Mouse (Mus musculus): ENCODE data around the gene Dysf. TPM values are rescaled to one million over a fixed set of nuclear protein-coding genes. Genes with fewer than 3 reads are reported as not detected.

Gene Dysf
- total and polyA plus RNA-seq, 3 experiments = 51.1 to 100 (median 87.4) TPM

DNA sequence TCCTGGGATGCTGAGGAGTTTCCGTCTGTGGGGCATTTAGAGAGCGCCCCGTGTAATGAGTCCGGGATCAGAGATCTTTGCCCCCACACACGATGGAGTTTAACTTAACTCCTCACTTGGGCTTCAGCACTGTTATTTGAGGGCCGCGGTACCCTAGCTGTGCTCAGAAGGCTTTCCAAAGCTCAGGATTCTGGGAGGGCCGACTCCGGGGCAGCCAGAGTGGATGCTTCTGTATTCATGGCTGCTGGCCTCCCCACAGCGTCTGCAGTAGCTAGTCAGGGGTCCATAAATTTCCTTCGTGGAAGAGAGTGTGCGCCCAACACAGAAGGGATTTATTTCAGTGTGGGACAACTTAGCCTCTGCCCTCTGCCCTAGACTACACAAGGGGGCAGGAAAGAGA is 97.7 kb downstream of the Dysf start:
- no peaks in the 10 kb centered on the region for H3K36me3 ChIP-seq (ENCODE audit: control insufficient read depth, insufficient read depth, low read length)
- intact Hi-C loops (cut with DNase I) = loop anchor here (5.0 kb wide), 1 partner anchor 36 kb away; no protein-coding TSS in a partner anchor
- H3K79me2 ChIP-seq (replicated peaks; ENCODE audit: control insufficient read depth, insufficient read depth, low read length) = no peaks in the 10 kb centered on the region
- peaks cover 7% of the 10 kb centered on the region for H3K4me1 ChIP-seq (ENCODE audit: control insufficient read depth, insufficient read depth, low read length)
- no peak for TF ChIP-seq CTCF (IDR thresholded peaks at IDR 0.05)
- no peak for TF ChIP-seq POLR2A (IDR thresholded peaks at IDR 0.05; ENCODE audit: insufficient read depth, low read depth, low read length)
- TF ChIP-seq EP300 (IDR thresholded peaks at IDR 0.05; ENCODE audit: insufficient read depth, low read depth, low read length) = no peak
- H3K27me3 ChIP-seq (ENCODE audit: control insufficient read depth, insufficient read depth, low read length) = no peaks in the 10 kb centered on the region
- H3K4me3 ChIP-seq = no peak overlapping the region
- no peak overlapping the region for H3K9ac ChIP-seq (ENCODE audit: low read depth, low read length)
- DNase-seq = no peak
- 59% methylated on average over 12 of the region's 12 CpGs for WGBS
- H3K27ac ChIP-seq = no peak overlapping the region

DNA sequence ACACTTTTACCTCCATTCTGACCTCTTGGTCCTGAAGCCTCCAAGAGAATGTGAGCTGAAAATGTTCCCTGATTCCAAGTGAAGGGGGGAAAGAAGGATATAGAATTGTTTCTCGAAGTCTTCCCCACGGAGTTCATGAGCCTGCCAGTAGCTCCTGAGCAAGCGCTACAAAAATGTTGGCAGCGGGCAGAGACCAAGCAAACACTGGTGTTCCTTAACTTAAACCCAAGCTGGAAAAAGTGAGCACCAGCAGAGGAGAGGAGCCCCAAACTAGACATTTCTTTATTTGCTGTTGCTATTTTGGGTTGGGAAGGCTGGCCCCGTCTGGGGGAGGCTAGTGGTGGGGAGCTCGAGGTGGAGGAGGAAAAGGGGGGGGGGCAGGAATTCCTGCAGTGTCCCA is 102.0 kb downstream of the Dysf start:
- H3K4me3 ChIP-seq = no peak overlapping the region
- intact Hi-C loops (cut with DNase I) = no loop called here
- H3K27ac ChIP-seq = peak overlapping the region; percentile 56
- H3K79me2 ChIP-seq (replicated peaks; ENCODE audit: control insufficient read depth, insufficient read depth, low read length) = no peaks in the 10 kb centered on the region
- 19% methylated on average over 6 of the region's 6 CpGs for WGBS
- H3K9ac ChIP-seq (ENCODE audit: low read depth, low read length) = no peak overlapping the region
- H3K4me1 ChIP-seq (ENCODE audit: control insufficient read depth, insufficient read depth, low read length) = peaks cover 7% of the 10 kb centered on the region
- no peaks in the 10 kb centered on the region for H3K36me3 ChIP-seq (ENCODE audit: control insufficient read depth, insufficient read depth, low read length)
- DNase-seq = no peak
- H3K27me3 ChIP-seq (ENCODE audit: control insufficient read depth, insufficient read depth, low read length) = no peaks in the 10 kb centered on the region
- TF ChIP-seq CTCF (IDR thresholded peaks at IDR 0.05) (no peak), EP300 (IDR thresholded peaks at IDR 0.05; ENCODE audit: insufficient read depth, low read depth, low read length) (no peak), POLR2A (IDR thresholded peaks at IDR 0.05; ENCODE audit: insufficient read depth, low read depth, low read length) (no peak)

DNA sequence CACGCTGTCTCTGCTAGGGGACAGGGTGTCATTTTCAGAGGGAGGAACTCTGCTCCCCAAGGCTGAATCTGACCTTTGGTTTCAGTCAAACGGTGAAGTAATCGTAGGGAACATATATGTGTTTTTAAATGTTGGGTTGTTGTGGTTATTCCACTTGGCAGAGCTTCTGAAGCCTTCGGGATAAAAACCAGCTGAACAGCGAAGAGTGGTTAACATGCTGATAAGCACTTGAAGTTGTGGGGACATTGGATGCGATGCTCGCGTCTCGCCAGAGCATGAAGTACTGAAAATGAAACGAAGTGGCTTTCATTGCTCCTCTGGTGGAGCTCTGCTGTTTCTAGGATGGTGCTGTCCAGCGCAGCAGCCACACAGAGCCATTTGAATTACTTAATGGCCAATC is 102.7 kb downstream of the Dysf start:
- intact Hi-C loops (cut with DNase I) = no loop called here
- Histone ChIP-seq H3K79me2 (replicated peaks; ENCODE audit: control insufficient read depth, insufficient read depth, low read length) (no peaks in the 10 kb centered on the region), H3K4me1 (ENCODE audit: control insufficient read depth, insufficient read depth, low read length) (peaks cover 7% of the 10 kb centered on the region), H3K9ac (ENCODE audit: low read depth, low read length) (no peak overlapping the region), H3K27me3 (ENCODE audit: control insufficient read depth, insufficient read depth, low read length) (no peaks in the 10 kb centered on the region), H3K27ac (peak overlapping the region; percentile 16; the same call in 1 of the 2 replicates), H3K36me3 (ENCODE audit: control insufficient read depth, insufficient read depth, low read length) (no peaks in the 10 kb centered on the region), H3K4me3 (no peak overlapping the region)
- DNase-seq = no peak
- WGBS = 58% methylated on average over 11 of the region's 11 CpGs
- TF ChIP-seq CTCF (IDR thresholded peaks at IDR 0.05) = no peak
- TF ChIP-seq EP300 (IDR thresholded peaks at IDR 0.05; ENCODE audit: insufficient read depth, low read depth, low read length) = no peak
- no peak for TF ChIP-seq POLR2A (IDR thresholded peaks at IDR 0.05; ENCODE audit: insufficient read depth, low read depth, low read length)

DNA sequence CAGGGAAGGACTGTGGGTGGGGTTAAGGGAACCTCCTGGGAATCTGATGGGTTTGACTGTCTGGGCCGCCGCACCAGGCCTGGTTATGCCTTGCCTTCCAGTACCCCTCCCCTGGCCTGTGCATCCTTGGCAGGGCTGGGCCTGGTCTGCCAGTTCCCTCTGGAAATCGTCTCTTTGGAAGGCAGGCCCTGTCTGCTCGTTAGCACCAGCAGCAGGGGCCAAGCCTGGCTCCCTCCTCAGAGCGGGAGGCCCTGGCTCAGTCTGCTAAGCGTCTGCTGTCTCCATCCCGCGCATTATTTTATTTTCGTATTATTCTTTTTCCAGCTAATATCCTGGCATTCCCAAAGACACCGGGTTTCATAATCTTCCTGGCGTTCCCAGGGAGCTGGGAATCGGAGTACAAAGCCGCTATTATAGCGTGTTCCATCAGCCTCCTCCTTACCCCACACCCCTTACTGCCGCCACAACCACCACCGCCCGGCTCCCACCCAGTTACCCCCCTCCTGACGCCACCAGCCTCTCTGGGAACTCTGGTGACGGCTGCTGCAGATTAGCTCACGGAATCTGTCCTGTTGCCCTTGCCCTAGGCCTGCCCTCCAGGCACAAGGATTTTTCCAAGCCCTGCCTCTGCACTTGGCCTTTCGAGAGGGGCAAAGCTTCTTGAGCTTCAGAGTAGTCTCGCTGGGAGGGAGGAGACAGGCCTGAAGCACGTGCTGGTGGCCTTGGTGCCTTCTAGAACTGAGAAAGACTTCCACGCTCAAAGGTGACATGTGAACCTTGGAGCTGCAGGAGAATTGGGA is 111.5 kb downstream of the Dysf start:
- DNase-seq = no peak
- TF ChIP-seq CTCF (IDR thresholded peaks at IDR 0.05) (no peak), POLR2A (IDR thresholded peaks at IDR 0.05; ENCODE audit: insufficient read depth, low read depth, low read length) (no peak), EP300 (IDR thresholded peaks at IDR 0.05; ENCODE audit: insufficient read depth, low read depth, low read length) (no peak)

DNA sequence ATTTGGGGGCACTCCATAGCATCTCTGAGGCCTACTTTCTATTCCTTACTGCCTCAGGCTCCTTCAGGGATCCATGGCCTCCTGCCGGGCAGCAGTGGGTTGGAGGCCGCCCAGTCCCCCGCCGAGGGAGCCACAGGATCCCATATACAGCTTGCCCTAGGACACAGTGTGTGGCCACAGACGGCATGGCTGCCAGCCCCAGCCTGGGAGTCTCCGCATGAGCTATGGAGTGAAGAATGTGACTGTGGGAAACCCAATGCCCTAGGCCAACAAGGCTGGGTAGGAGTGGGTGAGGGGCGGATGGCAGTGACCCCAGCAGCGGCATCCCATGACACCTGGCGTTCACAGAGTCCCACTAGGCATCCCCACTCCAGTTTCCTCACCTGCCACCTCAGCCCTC is 116.2 kb downstream of the Dysf start:
- Histone ChIP-seq H3K27me3 (ENCODE audit: control insufficient read depth, insufficient read depth, low read length) (no peaks in the 10 kb centered on the region), H3K79me2 (replicated peaks; ENCODE audit: control insufficient read depth, insufficient read depth, low read length) (no peaks in the 10 kb centered on the region), H3K9ac (ENCODE audit: low read depth, low read length) (no peak overlapping the region), H3K27ac (no peak overlapping the region), H3K4me1 (ENCODE audit: control insufficient read depth, insufficient read depth, low read length) (peaks cover 3% of the 10 kb centered on the region; the same call in 1 of the 2 replicates), H3K4me3 (no peak overlapping the region), H3K36me3 (ENCODE audit: control insufficient read depth, insufficient read depth, low read length) (no peaks in the 10 kb centered on the region)
- no peak for DNase-seq
- intact Hi-C loops (cut with DNase I) = no loop called here
- TF ChIP-seq EP300 (IDR thresholded peaks at IDR 0.05; ENCODE audit: insufficient read depth, low read depth, low read length) = no peak
- no peak for TF ChIP-seq CTCF (IDR thresholded peaks at IDR 0.05)
- TF ChIP-seq POLR2A (IDR thresholded peaks at IDR 0.05; ENCODE audit: insufficient read depth, low read depth, low read length) = no peak
- WGBS = 88% methylated on average over 9 of the region's 9 CpGs

More for the DNA sequence above, 111.5 kb downstream of the Dysf start:
- Histone ChIP-seq H3K27ac (no peak overlapping the region), H3K36me3 (ENCODE audit: control insufficient read depth, insufficient read depth, low read length) (no peaks in the 10 kb centered on the region), H3K79me2 (replicated peaks; ENCODE audit: control insufficient read depth, insufficient read depth, low read length) (no peaks in the 10 kb centered on the region), H3K9ac (ENCODE audit: low read depth, low read length) (no peak overlapping the region), H3K4me3 (no peak overlapping the region), H3K4me1 (ENCODE audit: control insufficient read depth, insufficient read depth, low read length) (peaks cover 3% of the 10 kb centered on the region; the same call in 1 of the 2 replicates), H3K27me3 (ENCODE audit: control insufficient read depth, insufficient read depth, low read length) (no peaks in the 10 kb centered on the region)
- intact Hi-C loops (cut with DNase I) = no loop called here
- WGBS = 60% methylated on average over 24 of the region's 24 CpGs

DNA sequence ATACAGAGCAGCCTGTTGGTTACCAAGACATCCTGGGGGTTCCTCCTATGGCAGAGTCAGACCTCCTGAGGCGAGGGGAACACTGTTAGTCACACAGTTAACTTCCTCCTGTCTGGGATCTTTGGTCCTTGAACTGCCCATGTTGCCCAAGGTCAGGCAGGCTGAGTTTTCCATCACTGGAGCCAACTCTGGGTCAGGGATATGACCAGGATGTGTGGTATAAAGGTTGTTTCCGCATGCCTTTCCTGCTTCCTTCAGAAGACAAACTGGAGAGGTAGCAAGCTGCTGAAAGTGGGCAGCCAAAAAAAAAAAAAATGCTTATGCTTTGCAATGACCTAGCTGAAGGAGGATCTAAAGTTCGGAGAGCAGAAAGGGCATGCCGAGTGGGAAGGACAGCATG is 116.7 kb downstream of the Dysf start:
- Histone ChIP-seq H3K27ac (no peak overlapping the region), H3K4me3 (no peak overlapping the region), H3K4me1 (ENCODE audit: control insufficient read depth, insufficient read depth, low read length) (peaks cover 3% of the 10 kb centered on the region; the same call in 1 of the 2 replicates), H3K27me3 (ENCODE audit: control insufficient read depth, insufficient read depth, low read length) (no peaks in the 10 kb centered on the region), H3K9ac (ENCODE audit: low read depth, low read length) (no peak overlapping the region), H3K79me2 (replicated peaks; ENCODE audit: control insufficient read depth, insufficient read depth, low read length) (no peaks in the 10 kb centered on the region), H3K36me3 (ENCODE audit: control insufficient read depth, insufficient read depth, low read length) (no peaks in the 10 kb centered on the region)
- WGBS = 56% methylated on average over 4 of the region's 4 CpGs
- TF ChIP-seq EP300 (IDR thresholded peaks at IDR 0.05; ENCODE audit: insufficient read depth, low read depth, low read length) (no peak), CTCF (IDR thresholded peaks at IDR 0.05) (no peak), POLR2A (IDR thresholded peaks at IDR 0.05; ENCODE audit: insufficient read depth, low read depth, low read length) (no peak)
- DNase-seq = no peak
- intact Hi-C loops (cut with DNase I) = no loop called here

Measured in heart, adult 2 months (tissue).